15 mouse cellular contexts compared by ENCODE assay signal in the genomic region with DNA sequence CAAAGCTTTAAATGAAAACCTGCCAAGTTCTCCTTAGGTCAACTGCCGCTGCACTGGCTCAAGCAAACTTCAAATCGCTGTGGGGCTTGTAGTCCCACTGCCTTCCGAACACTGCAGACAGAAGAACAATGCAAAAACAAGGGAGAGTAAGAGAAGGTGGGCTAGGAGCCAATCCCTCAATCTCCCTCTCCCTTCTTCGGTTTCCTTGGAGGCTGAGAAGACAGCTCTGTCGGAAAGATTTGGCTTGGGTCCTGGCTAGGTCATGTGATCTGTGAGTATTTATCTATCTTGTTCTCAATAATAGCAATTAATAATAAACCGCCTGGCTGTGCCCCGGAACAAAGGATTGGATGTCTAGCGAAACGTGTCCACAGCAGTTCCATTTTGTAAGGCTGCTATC.
DNase-seq lines count a peak whose midpoint lies in the region; ATAC-seq and TF ChIP-seq lines count a peak whose summit lies in the region.
"Had no signal": no experiment of that assay in that cellular context is flagged by ENCODE, and none has a peak within 500 bp of the region (broad histone marks: within the 10 kb centered on the region; RNA-seq: fewer than 3 reads in every experiment).

No protein-coding gene starts in this region.

- no peak overlapping the region for H3K27ac ChIP-seq in forebrain, embryonic 14.5 days (ENCODE audit: low read depth, low read length)
- no peak overlapping the region for H3K27ac ChIP-seq in forebrain, embryonic 12.5 days
- no peak overlapping the region for H3K27ac ChIP-seq in kidney, adult 2 months (ENCODE audit: insufficient read depth, low read depth, low read length)
- no peak overlapping the region for H3K27ac ChIP-seq in liver, postnatal 0 days (ENCODE audit: low read depth)
- H3K27ac ChIP-seq: embryonic facial prominence, embryonic 12.5 days; heart, embryonic 15.5 days; hindbrain, embryonic 14.5 days had no signal

- TF ChIP-seq EP300 in liver, postnatal 0 days (IDR thresholded peaks at IDR 0.05; ENCODE audit: low read depth) = no peak

- H3K9ac ChIP-seq in forebrain, embryonic 14.5 days (ENCODE audit: low read length) = no peak overlapping the region
- H3K9ac ChIP-seq in forebrain, embryonic 12.5 days = no peak overlapping the region
- no peak overlapping the region for H3K9ac ChIP-seq in liver, postnatal 0 days (replicated peaks)
- H3K9ac ChIP-seq: embryonic facial prominence, embryonic 12.5 days; heart, embryonic 15.5 days; hindbrain, embryonic 14.5 days had no signal

- WGBS in forebrain, embryonic 14.5 days = 43% methylated on average over 9 of the region's 9 CpGs
- WGBS in forebrain, embryonic 12.5 days = 81% methylated on average over 9 of the region's 9 CpGs
- 69% methylated on average over 9 of the region's 9 CpGs for WGBS in kidney, adult 2 months
- 79% methylated on average over 9 of the region's 9 CpGs for WGBS in liver, postnatal 0 days (ENCODE audit: insufficient replicate concordance)

- DNase-seq in forebrain, embryonic 14.5 days (ENCODE audit: low spot score) = peak; percentile 70
- DNase-seq in kidney, adult 2 months = peak; percentile 25
- DNase-seq in kidney, postnatal 14 days = no peak
- DNase-seq in retina, postnatal 1 day = peak; percentile 47
- DNase-seq in retina, embryonic 14.5 days (ENCODE audit: low spot score) = no peak
- DNase-seq in liver, postnatal 0 days = no peak
- DNase-seq: adrenal gland, adult 2 months; B cell, adult 2 months; cerebellum, postnatal 36 days; kidney, adult 9 months; liver had no signal

- no peaks in the 10 kb centered on the region; the same call in 1 of the 2 replicates for H3K4me1 ChIP-seq in forebrain, embryonic 14.5 days (ENCODE audit: control insufficient read depth, insufficient read depth, low read length)
- H3K4me1 ChIP-seq in forebrain, embryonic 12.5 days = no peaks in the 10 kb centered on the region
- no peaks in the 10 kb centered on the region for H3K4me1 ChIP-seq in kidney, adult 2 months (ENCODE audit: control insufficient read depth, insufficient read depth, low read length)
- no peaks in the 10 kb centered on the region for H3K4me1 ChIP-seq in liver, postnatal 0 days (ENCODE audit: insufficient read depth)
- H3K4me1 ChIP-seq: embryonic facial prominence, embryonic 12.5 days; heart, embryonic 15.5 days had no signal

- ATAC-seq in forebrain, embryonic 14.5 days = peak; percentile 40; the same call in 1 of the 2 replicates
- ATAC-seq in forebrain, embryonic 12.5 days (ENCODE audit: low FRiP score) = no peak
- ATAC-seq in liver, postnatal 0 days = no peak

- no peaks in the 10 kb centered on the region for H3K36me3 ChIP-seq in forebrain, embryonic 14.5 days (ENCODE audit: control insufficient read depth, insufficient read depth, low read length)
- no peaks in the 10 kb centered on the region for H3K36me3 ChIP-seq in forebrain, embryonic 12.5 days (replicated peaks)
- H3K36me3 ChIP-seq in kidney, adult 2 months (ENCODE audit: control insufficient read depth, insufficient read depth, low read length) = no peaks in the 10 kb centered on the region
- H3K36me3 ChIP-seq in liver, postnatal 0 days (replicated peaks; ENCODE audit: insufficient read depth, low read length) = no peaks in the 10 kb centered on the region
- H3K36me3 ChIP-seq: embryonic facial prominence, embryonic 12.5 days; heart, embryonic 15.5 days had no signal

- H3K4me3 ChIP-seq in forebrain, embryonic 14.5 days (ENCODE audit: low read depth, low read length) = no peak overlapping the region
- H3K4me3 ChIP-seq in forebrain, embryonic 12.5 days (replicated peaks) = no peak overlapping the region
- H3K4me3 ChIP-seq in kidney, adult 2 months (ENCODE audit: insufficient read depth, low read depth, low read length) = no peak overlapping the region
- no peak overlapping the region for H3K4me3 ChIP-seq in liver, postnatal 0 days (ENCODE audit: low read depth, low read length)
- H3K4me3 ChIP-seq: embryonic facial prominence, embryonic 12.5 days; heart, embryonic 15.5 days had no signal

- no peaks in the 10 kb centered on the region for H3K27me3 ChIP-seq in forebrain, embryonic 14.5 days (replicated peaks; ENCODE audit: control insufficient read depth, insufficient read depth, low read length)
- H3K27me3 ChIP-seq in forebrain, embryonic 12.5 days = no peaks in the 10 kb centered on the region
- no peaks in the 10 kb centered on the region for H3K27me3 ChIP-seq in kidney, adult 2 months (replicated peaks; ENCODE audit: control insufficient read depth, insufficient read depth, low read length)
- H3K27me3 ChIP-seq in liver, postnatal 0 days (ENCODE audit: insufficient read depth, low read length) = no peaks in the 10 kb centered on the region
- H3K27me3 ChIP-seq: embryonic facial prominence, embryonic 12.5 days; heart, embryonic 15.5 days had no signal

- no peak for TF ChIP-seq CTCF in kidney, adult 2 months (conservative IDR thresholded peaks at IDR 0.05; ENCODE audit: insufficient read depth, insufficient read length, low read depth, low read length)
- no peak for TF ChIP-seq CTCF in liver, postnatal 0 days (IDR thresholded peaks at IDR 0.05; ENCODE audit: low read depth)

- no peaks in the 10 kb centered on the region for H3K9me3 ChIP-seq in forebrain, embryonic 14.5 days (replicated peaks; ENCODE audit: control insufficient read depth, low read length)
- H3K9me3 ChIP-seq in forebrain, embryonic 12.5 days = no peaks in the 10 kb centered on the region
- H3K9me3 ChIP-seq in liver, postnatal 0 days (ENCODE audit: low read length) = no peaks in the 10 kb centered on the region
- H3K9me3 ChIP-seq: embryonic facial prominence, embryonic 12.5 days; heart, embryonic 15.5 days had no signal

- no peak for TF ChIP-seq POLR2A in kidney, adult 2 months (IDR thresholded peaks at IDR 0.05; ENCODE audit: low read depth, low read length)

- 0 out of 2 replicates have a peak overlapping the region, but pooled peaks have one; percentile 1 for H3K4me2 ChIP-seq in forebrain, embryonic 14.5 days (ENCODE audit: low read length)
- H3K4me2 ChIP-seq in forebrain, embryonic 12.5 days = no peak overlapping the region
- no peak overlapping the region for H3K4me2 ChIP-seq in liver, postnatal 0 days (ENCODE audit: low read depth, low read length)
- H3K4me2 ChIP-seq: embryonic facial prominence, embryonic 12.5 days; heart, embryonic 15.5 days; hindbrain, embryonic 14.5 days had no signal

Comparison
In these comparisons a context has a peak if more than half of its experiments do, and no peak if none do; other contexts are left out.
1. DNase-seq: peak in forebrain, embryonic 14.5 days (single experiment), kidney, adult 2 months (single experiment) and retina, postnatal 1 day (single experiment); none in kidney, postnatal 14 days (single experiment), retina, embryonic 14.5 days (single experiment) and liver, postnatal 0 days (single experiment).